Mouse (Mus musculus) fibroblast of lung, adult 2 months (primary cell): ENCODE measurements around the gene Snx30.

Source experiments
- DNase-seq: peaks from one replicate; pipeline ENCODE4 v3.0.0-alpha.2; 2011; ENCODE audit warnings: low read depth

Snx30 gene

DNA sequence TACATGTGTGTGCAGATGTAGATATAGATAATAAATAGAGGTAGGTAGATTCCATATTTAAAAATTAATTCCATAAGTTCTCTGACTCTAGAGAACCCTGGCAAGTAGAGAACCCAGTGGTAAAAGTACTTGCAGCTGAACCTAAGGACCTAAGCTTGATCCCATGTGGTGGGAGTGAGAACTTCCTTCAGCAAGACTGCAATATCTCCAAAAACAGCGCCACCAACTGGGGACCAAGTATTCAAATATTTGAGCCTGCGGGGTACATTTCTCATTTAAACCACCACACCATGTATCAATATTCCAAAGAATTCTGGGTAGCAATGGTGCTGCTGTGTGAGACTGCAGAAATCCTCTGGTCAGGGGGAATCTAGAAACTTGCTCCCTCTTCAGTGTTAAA is 11.5 kb upstream of the Snx30 start:
- no peak for DNase-seq

- no peak for DNase-seq
These were observed 9.7 kb upstream of the Snx30 start for GRCm38 (mm10) chr4:59795788-59796455.

- no peak for DNase-seq
These were observed 5.5 kb upstream of the Snx30 start for GRCm38 (mm10) chr4:59800181-59800580.

GRCm38 (mm10) chr4:59801489-59801888 is 4.2 kb upstream of the Snx30 start, which contains the start of gene Inip:
Gene Inip (minus strand): TSS chr4:59801589.
- DNase-seq = no peak

DNA sequence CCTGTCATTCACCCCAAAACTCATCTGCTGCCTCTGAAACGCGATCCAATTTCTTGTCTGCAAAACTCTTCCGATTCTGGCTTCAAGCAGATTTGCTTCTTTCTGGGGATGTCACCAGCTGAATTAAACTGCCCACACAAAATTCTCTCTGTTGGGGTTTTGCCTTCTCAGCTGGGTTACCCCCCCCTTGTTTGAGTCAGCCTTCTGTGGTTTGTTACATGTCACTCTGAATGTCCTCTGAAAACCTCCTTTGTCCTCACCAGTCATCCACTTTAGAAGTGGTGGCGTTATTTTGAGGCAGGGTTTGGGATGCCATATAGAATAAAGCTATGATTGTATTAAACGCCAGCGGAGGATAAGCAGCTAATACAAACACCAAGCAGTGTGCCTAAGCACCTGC is 3.5 kb upstream of the Snx30 start:
- DNase-seq = no peak

DNA sequence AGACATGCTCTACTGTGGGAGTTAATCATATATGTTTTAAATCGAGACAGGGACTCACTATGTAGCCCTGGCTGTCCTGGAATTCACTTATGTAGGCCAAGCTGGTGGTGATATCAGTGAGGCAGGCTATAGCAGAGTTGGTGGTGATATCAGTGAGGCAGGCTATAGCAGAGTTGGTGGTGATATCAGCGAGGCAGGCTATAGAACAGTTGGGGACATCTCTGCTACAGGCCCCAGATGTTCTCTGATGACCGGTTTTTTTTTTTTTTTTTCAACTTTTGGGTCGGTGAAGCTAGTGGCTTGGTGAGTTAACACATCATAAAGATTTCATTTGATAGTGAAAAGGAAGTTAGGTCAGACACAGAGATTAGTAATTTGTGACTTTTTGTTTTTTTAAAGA is 2.8 kb upstream of the Snx30 start:
- no peak for DNase-seq

DNA sequence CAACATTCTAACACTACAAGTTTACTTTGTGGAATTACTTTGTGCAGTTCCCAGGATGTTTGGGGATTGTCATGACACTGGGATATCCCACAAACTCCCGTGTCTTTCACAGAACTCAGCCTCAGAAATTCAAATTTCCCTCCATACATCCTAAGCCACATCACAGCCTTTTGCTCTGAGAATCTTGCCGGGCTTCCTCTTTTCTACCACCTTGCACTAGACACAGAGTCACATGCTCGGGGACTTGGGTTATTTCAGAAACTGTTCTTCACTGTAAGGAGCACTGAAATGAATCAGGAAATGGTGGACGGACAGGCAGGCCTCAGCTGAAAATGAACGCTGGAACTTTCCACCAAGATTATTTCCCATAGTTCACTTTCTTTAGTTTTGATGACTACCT is 2.3 kb upstream of the Snx30 start:
- DNase-seq = no peak

GRCm38 (mm10) chr4:59804754-59805153 is 886 bp upstream of the Snx30 start:
- no peak for DNase-seq

DNA sequence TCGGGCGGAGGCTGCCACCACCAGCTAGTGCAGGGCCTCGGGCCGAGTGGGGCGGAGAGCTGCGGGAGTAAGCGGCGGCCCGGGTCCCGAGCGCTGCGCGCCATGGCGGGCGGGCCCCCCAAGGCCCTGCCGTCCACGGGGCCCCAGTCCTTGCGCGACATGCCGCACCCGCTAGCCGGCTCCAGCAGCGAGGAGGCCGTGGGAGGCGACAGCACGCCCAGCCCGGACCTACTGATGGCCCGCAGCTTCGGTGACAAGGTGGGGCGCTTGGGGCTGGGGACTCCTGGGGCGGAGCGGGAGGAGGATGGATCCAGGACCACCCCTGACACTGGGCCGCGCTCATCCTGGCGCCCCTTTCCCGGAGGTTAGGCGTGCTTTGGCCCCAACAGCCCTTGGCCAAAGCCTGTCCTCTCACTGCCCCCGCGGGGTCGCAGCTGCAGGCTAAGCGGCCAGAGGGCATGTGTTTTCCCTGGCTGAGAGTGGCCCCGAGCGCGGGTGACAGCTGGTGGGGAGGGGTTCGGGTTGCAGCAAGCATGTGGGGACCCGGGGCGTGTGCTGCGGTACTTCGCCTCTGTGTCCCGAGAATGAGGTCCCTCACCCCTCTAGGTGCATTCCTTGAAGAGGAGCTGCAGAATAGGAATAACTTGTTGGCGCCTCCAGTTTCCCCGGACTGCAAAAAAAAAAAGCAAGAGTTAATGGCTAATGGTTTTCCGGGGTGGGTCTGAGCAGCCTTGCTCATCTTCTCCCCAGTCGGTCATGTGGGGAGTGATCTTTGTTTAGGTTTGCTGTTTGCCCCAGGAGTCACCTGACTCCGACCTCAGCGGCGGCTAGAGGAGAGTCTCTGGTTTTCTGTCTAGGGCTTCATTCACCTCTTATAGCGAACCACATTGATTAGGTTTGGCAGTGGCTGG is 583 bp downstream of the Snx30 start:
- no peak for DNase-seq

- no peak for DNase-seq
These were observed 1.2 kb downstream of the Snx30 start for GRCm38 (mm10) chr4:59806879-59807195.

DNA sequence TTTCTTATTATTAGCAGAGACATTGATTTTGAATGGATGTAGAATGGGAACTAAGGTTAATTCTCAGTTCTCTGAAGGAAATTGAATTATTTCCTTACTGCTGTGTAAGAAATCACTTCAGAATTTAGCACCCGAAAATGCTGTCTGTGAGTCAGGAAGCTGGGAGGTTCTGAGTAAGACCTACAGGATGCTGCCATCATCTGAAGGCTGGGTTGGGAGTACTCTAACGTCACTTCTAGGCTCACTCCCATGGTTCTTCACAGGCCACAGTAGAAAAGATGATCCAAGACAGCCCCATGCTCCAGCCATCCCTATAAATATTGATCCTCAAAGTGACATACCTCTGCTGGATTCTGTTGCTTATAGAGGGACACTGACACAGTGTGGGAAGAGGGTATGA is 1.9 kb downstream of the Snx30 start:
- no peak for DNase-seq

DNA sequence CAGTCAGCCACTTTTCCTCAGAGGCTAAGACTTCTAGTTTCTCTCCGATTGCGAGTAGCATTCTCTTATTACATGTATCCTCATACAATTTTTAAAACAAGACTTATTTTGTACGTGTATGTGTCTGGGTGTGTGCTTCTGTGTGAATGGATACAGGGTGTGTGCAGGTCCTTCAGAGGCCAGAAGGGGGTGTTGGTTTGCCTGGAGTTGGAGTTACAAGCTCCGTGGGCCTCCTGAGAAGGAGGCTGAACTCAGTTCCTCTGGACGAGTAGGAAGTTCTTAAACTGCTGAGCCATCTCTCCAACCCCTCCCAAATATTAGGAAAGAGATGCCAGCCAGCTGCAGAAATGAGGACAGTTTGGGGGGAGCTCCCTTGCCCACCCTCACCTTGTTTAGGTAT is 2.8 kb downstream of the Snx30 start:
- no peak for DNase-seq

DNA sequence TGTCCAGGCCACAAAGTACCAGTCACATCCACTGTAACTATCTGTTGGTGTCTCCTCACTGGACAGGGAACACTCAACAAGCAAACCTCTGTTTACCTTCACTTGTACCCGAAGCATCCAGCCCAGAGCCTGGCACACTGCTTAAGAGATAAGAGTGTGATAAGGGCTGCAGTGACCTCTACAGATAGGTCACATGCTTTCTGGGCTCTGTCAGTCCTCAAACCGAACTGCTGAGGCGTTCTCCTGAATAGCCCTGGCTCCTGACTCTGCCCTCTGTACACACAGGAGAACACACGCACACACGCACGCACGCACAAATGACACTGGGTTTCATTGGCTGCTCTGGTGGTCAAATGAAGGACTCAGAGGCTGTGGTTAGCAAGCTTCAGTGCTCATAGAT is 8.5 kb downstream of the Snx30 start:
- DNase-seq = no peak

DNA sequence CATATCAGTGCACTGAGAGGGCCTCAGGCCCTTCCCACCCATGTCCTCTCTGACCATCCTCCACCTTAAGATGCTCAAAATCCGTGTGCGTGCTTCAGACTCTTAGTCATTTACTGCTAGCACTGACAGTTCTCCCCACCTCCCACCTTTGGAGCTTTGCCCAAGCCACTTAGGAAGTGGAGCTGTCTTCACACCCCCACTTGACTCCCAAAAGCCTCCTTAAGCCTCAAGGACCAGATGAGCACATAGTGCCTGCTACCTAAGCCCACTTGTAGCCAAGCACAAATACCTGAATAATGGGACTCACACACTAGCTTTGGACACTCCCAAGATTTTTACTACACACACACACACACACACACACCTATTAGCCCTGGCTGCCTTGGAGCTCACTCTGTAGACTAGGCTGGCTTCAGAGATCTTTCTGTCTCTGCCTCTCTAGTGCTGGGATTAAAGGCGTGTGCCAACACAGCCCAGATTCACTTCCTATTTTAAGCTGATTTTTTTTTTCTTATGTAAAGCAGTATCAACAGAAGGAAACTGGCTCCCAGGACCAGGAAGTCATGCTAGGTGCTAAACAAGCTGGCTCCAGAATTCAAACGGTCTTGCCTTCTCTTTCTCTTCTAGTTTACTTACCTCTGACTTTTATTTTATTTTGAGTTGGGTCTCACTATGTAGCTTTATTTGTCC is 9.6 kb downstream of the Snx30 start:
- no peak for DNase-seq

GRCm38 (mm10) chr4:59816016-59816415 is 10.4 kb downstream of the Snx30 start:
- no peak for DNase-seq

DNA sequence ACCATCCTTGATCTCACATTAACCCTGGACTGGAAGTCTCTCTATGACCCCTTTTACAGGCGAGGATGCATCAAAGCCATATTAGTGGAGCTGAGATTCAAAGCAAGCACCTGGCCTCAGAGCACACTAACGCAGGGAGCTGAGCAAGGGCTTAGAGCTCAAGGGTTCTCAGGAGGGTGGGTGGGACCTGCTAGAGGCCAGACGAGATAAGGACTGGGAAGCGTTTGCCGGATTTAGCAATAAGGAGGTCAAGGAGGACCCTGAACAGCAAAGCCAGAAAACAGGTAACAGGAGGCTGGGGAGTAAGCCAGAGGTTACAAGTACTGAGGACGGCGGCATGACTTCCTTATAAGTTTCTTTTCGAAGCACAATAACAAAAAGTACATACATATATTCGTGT is 10.8 kb downstream of the Snx30 start:
- no peak for DNase-seq

GRCm38 (mm10) chr4:59817790-59818189 is 12.2 kb downstream of the Snx30 start:
- DNase-seq = no peak

- no peak for DNase-seq
These were observed 12.9 kb downstream of the Snx30 start for GRCm38 (mm10) chr4:59818498-59818897.

DNA sequence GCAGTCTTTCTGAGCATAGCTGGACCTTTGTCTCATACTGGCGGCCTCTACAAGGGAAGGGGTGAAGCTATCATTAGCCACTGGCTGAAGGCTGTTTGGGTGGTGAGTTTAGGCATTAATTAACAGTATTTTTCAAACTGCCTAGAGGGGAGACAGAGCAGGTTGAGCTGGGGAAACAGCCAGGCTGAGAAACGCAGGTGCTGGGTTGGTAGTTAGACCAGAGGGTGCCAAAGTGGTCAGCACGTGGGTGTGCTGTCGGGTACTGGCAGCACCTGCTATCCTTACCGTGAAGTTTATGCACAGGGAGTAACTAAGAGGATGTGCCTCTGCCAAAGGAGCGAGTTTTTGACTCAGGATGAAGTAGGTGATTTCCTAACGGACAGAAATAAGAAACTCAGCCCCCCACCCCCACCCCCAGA is 13.4 kb downstream of the Snx30 start:
- DNase-seq = no peak

- no peak for DNase-seq
These were observed 13.9 kb downstream of the Snx30 start for GRCm38 (mm10) chr4:59819477-59820022.

DNA sequence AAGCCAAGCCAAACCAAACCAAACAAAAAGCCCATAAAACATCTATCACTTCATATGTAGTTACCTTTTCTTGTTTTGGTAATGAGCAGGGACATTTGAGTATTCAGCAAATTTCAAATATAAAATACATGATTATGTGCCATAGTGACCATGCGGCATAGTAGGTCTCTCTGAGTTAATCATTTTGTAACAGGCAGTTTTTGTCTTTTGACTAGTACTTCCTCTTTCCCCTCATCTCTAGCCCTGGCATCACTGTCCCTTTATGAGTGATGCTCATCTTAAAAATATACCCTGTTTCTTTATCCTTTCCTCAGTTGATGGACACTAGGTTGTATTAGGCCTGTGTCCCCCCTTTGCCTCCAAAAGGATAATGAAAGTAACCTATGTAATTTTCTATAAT is 15.9 kb downstream of the Snx30 start:
- no peak for DNase-seq

GRCm38 (mm10) chr4:59822119-59822518 is 16.5 kb downstream of the Snx30 start:
- DNase-seq = no peak

- no peak for DNase-seq
These were observed 17.8 kb downstream of the Snx30 start for GRCm38 (mm10) chr4:59823470-59823869.
